Mouse (Mus musculus): ENCODE data around the gene Cfl1.
A peak's percentile ranks its signal among the peaks of the same experiment; 100 is the strongest.
"Not testable (repeated sequence)": the region's sequence is repeated elsewhere in the genome, so short reads cannot be mapped to it uniquely, and the experiment has no call there.

The Cfl1 gene

GRCm38 (mm10) chr19:5466916-5467500 is 23.2 kb upstream of the Cfl1 start:
- no peak for DNase-seq

GRCm38 (mm10) chr19:5468374-5468773 is 21.9 kb upstream of the Cfl1 start, which contains the start of gene Ctsw:
Gene Ctsw (minus strand): TSS chr19:5468507.
- no peak for DNase-seq

GRCm38 (mm10) chr19:5471846-5472245 is 18.4 kb upstream of the Cfl1 start:
- DNase-seq = no peak

GRCm38 (mm10) chr19:5472857-5473256 is 17.4 kb upstream of the Cfl1 start:
- no peak for DNase-seq

- peak; percentile 63 to 64 for DNase-seq
These were observed 16.5 kb upstream of the Cfl1 start, which contains the start of gene Efemp2 for GRCm38 (mm10) chr19:5473720-5474119. Gene Efemp2 (plus strand): TSS chr19:5473954.

- peak; percentile 47 to 61 for DNase-seq
These were observed 15.8 kb upstream of the Cfl1 start for GRCm38 (mm10) chr19:5474281-5475068.

- DNase-seq = peak; percentile 56 to 69
These were observed 15.1 kb upstream of the Cfl1 start for GRCm38 (mm10) chr19:5475069-5475714.

GRCm38 (mm10) chr19:5477004-5477667 is 13.1 kb upstream of the Cfl1 start:
- peak; percentile 49 to 56 for DNase-seq

- no peak for DNase-seq
These were observed 12.5 kb upstream of the Cfl1 start for GRCm38 (mm10) chr19:5477668-5478300.

- DNase-seq = no peak
These were observed 10.2 kb upstream of the Cfl1 start for GRCm38 (mm10) chr19:5480016-5480415.

- no peak for DNase-seq
These were observed 8.9 kb upstream of the Cfl1 start for GRCm38 (mm10) chr19:5481398-5481797.

GRCm38 (mm10) chr19:5483386-5484359 is 6.6 kb upstream of the Cfl1 start:
- DNase-seq = no peak

- no peak for DNase-seq
These were observed 5.8 kb upstream of the Cfl1 start for GRCm38 (mm10) chr19:5484496-5484895.

GRCm38 (mm10) chr19:5485371-5485770 is 4.9 kb upstream of the Cfl1 start:
- peak; percentile 52 to 71 for DNase-seq

- DNase-seq = peak; percentile 84 to 86
These were observed 4.4 kb upstream of the Cfl1 start for GRCm38 (mm10) chr19:5485821-5486220.

- DNase-seq = peak; percentile 75 to 76
These were observed 4.0 kb upstream of the Cfl1 start for GRCm38 (mm10) chr19:5486286-5486685.

- DNase-seq = no peak
These were observed 3.5 kb upstream of the Cfl1 start for GRCm38 (mm10) chr19:5486771-5487170.

- DNase-seq = peak; percentile 96 to 97
These were observed 2.3 kb upstream of the Cfl1 start, which contains the start of gene Mus81 for GRCm38 (mm10) chr19:5487768-5488550. Gene Mus81 (minus strand): TSS chr19:5488402.

- DNase-seq = peak; percentile 94 to 96
These were observed 1.2 kb upstream of the Cfl1 start for GRCm38 (mm10) chr19:5488878-5489571.

- DNase-seq = not testable (repeated sequence)
These were observed 534 bp upstream of the Cfl1 start for GRCm38 (mm10) chr19:5489721-5490120.

Measured in cerebellum, adult 18-20 months (tissue).